Mouse (Mus musculus) cerebellum, adult 9-11 months (tissue): ENCODE measurements around the gene Mllt3.

Source experiments
- DNase-seq: peaks from one replicate; pipeline ENCODE4 v3.0.0; 2022

Gene Mllt3

DNA sequence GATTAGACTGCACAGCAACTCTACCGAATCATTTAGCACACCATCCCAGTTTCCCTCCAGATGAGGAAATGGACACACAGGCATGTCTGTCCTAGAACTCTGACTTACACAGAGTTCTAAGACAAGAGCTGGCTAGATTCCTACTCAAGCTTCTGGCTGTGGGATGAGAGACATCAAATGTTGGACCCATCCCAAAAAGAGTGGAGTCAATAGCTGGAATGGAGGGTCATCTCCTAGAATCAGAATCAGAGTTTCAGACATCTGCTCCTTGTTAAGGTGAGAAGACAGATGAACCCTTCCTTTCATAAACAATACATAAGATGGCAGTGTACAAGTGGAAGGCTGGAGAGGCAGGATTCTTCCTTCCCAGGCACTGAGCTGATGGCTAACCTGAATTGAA is 214.9 kb downstream of the Mllt3 start:
- peak; percentile 51 for DNase-seq

DNA sequence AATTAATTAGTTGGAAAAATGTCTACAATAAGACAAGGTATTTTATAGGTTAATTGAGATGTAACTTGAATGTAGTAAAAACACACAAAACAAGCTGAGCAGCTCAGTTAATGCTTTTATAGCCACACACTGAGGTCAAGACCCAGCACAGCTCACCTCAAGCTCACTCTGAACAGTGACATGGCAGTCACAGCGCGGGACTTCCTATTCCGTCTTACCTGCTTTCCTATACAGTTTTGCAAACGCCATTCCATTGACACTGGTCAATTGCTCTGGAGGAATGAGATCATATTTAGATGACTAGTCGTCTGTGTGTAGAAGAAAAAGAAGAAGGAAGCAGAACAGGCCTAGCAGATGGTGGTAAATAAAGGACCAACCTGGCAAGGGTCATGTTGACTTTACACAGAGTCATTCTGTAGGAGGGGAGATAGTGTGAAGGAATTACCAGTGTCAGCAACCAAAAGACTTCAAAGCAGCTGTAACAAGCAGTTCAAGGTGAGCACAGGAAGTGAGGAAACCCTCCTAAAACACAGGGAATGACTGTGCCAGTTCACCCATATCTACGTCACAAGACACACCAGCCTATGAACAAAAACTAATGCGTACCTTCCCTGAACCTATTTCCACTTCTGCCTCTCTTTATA is 217.6 kb downstream of the Mllt3 start:
- no peak for DNase-seq

DNA sequence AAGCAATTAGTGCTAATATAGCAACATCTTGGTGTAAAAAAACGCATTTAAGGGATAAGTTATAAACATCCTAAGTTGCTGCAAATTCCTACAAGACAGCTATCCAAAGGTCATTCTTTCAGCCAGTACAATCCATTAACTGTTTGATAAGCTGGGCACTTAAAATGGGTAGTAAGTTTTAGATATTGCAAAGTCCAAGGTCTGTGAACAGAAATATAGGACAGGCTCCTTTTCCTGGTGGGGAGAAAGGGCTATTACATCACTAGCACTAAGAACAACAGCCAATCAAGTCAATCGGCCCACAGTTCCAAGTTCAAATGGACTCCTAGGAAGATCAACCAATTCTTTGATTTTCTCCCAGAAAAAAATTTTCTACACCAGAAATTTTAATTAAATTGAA is 221.3 kb downstream of the Mllt3 start:
- no peak for DNase-seq

GRCm38 (mm10) chr4:87806196-87806987 is 226.8 kb downstream of the Mllt3 start:
- no peak for DNase-seq

GRCm38 (mm10) chr4:87804576-87804975 is 228.6 kb downstream of the Mllt3 start:
- no peak for DNase-seq

GRCm38 (mm10) chr4:87803313-87803712 is 229.9 kb downstream of the Mllt3 start:
- DNase-seq = no peak

DNA sequence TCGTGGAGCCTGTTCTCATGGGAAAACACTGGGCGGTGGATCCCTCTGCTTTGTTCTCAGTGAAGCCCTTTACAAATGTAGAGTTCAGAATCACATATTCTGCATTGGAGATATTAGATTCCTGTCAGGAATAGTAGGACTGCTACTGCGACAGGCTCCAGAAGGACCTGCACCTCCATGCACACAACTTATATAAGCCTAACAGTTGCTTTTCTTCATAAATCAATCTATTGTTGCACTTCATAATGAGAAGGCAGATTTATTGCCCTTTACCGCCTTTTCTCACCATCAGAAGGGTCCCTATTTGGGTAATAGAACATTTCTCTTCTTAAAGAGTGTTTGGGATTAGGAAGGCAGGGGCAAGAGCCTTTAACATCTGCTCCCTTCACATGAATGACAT is 231.0 kb downstream of the Mllt3 start:
- no peak for DNase-seq

DNA sequence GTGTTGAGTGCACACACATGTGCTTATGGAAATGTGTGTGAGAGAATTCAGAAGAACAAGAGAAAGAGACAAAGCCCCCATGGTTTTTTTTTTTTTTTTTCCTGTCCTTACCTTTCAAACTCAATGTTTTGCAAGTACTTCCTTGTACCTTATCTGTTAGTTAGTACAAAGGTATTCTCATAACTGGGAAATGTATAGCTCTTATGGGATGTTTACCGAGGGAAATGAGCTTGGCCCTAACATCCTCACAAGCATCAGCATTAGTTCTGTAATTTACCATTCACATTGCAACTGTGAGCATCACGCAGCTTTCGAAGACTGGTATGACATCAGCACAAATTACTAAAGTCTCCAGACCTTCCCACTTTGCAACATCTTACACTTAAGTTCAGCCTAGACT is 231.8 kb downstream of the Mllt3 start:
- no peak for DNase-seq

DNA sequence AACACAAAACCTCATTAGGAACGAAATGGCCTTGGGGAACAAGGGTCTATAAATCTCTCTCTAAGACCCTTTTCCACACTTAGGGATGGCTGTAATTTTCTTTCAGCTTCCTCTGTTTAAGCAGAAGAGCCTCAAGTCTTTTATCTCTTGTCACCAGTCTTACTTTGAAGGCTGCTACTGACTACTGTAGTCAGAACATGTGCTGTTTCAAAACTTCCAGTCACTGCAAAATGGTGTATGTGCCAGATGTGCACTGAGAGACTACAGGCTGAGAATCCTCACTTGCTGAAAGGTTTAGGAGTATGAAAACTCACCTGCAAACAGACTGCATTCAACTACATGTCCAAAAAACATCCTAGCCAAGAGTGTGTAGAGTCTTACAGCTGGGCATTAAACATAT is 232.9 kb downstream of the Mllt3 start:
- no peak for DNase-seq

- no peak for DNase-seq
Measured at GRCm38 (mm10) chr4:87799418-87799817, 233.7 kb downstream of the Mllt3 start.

DNA sequence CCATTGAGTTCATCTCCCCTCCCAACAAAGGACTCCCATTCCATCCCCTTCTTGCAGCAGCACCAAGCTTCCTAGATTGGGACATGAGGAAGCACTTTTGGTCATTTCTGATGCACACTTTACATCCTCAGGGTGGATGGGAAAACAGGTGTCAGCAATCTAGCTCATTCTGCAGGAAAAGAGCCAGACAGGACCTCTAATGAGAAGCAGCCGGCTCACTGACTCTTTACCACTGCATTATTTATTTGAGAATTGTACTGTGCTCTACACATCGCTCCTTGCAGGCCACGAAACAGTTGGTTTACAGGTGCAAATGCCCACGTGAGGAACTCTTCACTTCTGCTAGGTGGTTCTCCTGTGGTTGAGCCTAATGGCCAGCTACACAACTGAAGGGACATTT is 237.9 kb downstream of the Mllt3 start:
- no peak for DNase-seq

DNA sequence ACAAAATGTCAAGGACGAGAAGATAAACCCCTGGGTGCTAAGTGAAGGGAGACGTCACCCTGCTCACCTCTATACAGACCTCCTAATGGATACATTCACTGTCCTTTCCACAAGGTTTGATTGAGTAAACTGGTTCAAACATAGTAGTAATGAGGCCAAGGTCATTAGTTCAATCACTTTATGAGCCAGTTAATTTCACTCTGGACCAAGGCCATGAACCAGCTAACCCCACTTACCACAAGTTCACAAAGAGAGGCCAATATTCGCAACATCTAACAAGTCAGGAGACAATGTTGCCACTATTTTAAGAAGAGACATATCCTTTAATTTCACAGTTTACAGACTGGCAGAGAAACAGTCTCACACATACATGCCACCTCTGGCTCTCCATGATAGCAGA is 238.9 kb downstream of the Mllt3 start:
- no peak for DNase-seq

GRCm38 (mm10) chr4:87792511-87792910 is 240.7 kb downstream of the Mllt3 start:
- no peak for DNase-seq

- DNase-seq = no peak
Measured at GRCm38 (mm10) chr4:87789446-87789845, 243.7 kb downstream of the Mllt3 start.

GRCm38 (mm10) chr4:87788691-87789090 is 244.5 kb downstream of the Mllt3 start:
- DNase-seq = peak; percentile 41

GRCm38 (mm10) chr4:87785132-87786074 is 247.8 kb downstream of the Mllt3 start:
- DNase-seq = peak; percentile 84

- DNase-seq = no peak
Measured at GRCm38 (mm10) chr4:87783809-87784208, 249.4 kb downstream of the Mllt3 start.

GRCm38 (mm10) chr4:87781971-87782370 is 251.2 kb downstream of the Mllt3 start:
- DNase-seq = peak; percentile 69

DNA sequence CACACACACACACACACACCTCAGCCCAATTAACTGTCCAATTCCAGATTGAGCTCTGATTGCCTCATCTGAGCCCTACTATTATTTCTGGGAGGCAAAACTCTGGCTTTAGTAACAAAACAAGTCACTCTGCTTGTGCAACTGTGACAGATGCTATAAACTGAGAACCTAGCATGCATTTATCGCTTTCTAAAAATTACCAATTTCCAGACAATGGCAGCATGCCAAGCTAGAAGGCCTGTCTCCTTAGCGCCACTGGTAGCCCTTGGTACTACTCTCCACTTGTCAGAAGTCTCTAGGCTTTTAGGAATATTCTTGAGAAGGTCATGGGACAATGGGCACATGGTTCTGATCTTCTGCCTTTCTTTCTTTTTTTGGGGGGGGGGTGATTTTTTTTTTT is 257.4 kb downstream of the Mllt3 start:
- no peak for DNase-seq

DNA sequence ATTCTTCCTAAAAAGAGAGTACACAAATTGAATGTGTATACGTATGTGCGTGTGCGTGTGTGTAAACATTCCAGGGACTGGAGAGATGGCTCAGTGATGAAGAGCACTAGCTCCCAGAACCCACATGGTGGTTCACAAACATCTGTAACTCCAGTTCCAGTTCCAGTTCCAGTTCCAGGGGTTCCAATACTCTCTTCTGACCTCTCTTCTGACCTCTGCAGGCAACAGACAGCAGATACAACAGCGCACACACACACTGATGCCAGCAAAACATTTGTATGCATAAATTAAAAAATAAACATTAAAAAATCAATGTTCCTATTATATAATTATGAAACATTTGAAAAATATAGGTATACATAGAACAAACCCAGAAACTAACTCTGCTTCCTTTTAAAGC is 258.6 kb downstream of the Mllt3 start:
- DNase-seq = no peak

DNA sequence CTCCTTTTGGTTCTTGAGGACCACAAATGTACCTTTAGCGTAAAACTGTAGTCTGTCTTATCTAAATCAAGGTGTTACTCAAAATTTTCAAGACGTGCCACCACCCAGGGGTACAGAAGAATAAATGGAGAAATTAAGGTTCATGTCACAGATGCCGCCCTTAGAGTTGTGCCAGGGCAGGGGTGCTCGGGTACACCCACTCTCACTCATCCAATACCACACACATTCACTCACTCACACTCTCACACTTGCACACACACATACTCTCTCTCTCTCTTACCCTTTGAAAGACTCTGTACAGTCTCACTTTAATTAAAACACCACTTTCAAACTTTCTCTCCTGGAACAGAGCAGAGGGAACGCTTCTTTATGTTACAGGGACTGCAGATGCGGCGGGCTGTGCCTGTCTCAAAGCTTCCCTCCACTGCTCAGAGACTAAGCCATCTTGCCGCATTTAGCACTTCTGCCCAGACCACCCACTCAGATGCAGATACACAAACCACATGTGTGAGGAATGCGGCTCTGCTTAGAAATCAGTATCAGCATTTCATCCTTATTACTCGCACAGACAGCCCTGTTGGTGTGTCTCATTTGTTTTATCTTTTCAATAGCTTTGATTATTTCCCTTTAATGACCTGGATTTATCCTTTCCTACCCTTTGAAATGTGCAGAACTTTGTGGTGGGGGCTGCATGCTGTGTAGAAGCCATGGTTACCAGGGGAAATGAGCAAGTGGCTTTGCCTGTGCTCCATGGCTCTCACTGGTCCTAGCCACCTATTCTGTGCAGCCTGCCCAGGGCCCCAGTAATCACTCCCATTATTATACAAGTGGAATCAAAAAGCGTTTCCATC is 265.2 kb downstream of the Mllt3 start:
- no peak for DNase-seq

DNA sequence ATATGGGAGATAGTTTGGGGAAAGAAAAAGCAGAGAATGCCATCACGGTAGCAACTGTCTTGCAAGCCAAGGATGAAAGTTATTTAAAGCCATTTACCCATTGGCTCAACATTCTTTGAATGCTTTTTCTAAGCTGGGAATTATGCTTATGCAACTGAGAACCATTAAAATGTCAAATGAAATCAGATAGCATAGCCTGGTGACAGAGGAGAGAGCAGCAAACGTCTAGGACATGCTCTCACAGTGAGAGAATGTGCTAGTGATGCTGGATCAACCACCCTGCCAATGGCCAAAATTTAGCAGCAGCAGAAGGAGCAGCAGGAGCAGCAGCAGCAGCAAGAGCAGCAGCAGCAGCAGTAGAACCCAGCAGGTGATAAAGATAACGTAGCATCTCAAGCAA is 267.4 kb downstream of the Mllt3 start:
- no peak for DNase-seq

- no peak for DNase-seq
Measured at GRCm38 (mm10) chr4:87761075-87761474, 272.1 kb downstream of the Mllt3 start.
